Mouse (Mus musculus): ENCODE results near the gene Hnrnpm.

DNA sequence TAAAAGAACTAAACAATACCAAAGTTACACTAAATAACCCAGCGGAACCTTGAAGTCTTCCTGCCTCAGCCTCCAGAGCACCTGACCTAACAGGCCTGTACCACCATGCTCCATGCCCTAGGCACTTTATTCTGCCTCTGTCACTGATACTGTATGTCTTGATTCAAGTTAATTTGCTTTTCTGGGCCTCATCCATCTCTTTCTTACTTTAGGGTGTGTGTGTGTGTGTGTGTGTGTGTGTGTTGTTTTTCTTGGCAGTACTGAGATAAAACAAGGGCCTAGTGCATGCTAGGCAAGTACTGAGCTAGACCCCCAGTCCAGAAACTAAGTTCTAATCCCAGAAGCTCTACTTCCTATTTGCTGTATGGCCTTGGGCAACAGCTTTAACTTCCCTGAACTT is 30.6 kb upstream of the Hnrnpm start:
- TF ChIP-seq CHD2 (IDR thresholded peaks at IDR 0.05; ENCODE audit: low read depth, low read length) (no peak), MAFK (IDR thresholded peaks at IDR 0.05; ENCODE audit: insufficient read depth, low read depth, low read length) (no peak), ZNF384 (IDR thresholded peaks at IDR 0.05; ENCODE audit: low read depth, low read length) (no peak)
